Mouse (Mus musculus) limb, embryonic 11.5 days (tissue): Measurements from ENCODE around the gene Eml3. TPM values are rescaled to one million over a fixed set of nuclear protein-coding genes. Genes with fewer than 3 reads are reported as not detected.
A peak's percentile ranks its signal among the peaks of the same experiment; 100 is the strongest.

Experiments used
- ATAC-seq: fragments of 200-750 bp; cut with Nextera tagmentation; 2 replicates; pipeline ENCODE4 v1.8.0; 2017; ENCODE audit warnings: low read depth; ENCODE audit not compliant: insufficient number of reproducible peaks, low FRiP score, low TSS enrichment
- DNase-seq: peaks from one replicate; pipeline ENCODE4 v3.0.0-alpha.2; 2015; ENCODE audit warnings: low spot score
- H3K27ac ChIP-seq: fragments of 300-500 bp; sonication (generic); replicated peaks from 2 replicates; pipeline ENCODE4 v1.5.1; 2014; ENCODE audit warnings: low read depth, mild to moderate bottlenecking, low read length
- H3K27me3 ChIP-seq: fragments of 300-500 bp; sonication (generic); 2 replicates; pipeline ENCODE4 v1.6.1; 2014; ENCODE audit warnings: mild to moderate bottlenecking, low read length, mixed read lengths; ENCODE audit not compliant: control insufficient read depth, insufficient read depth
- H3K36me3 ChIP-seq: fragments of 300-500 bp; sonication (generic); 2 replicates; pipeline ENCODE4 v1.6.1; 2014; ENCODE audit warnings: mild to moderate bottlenecking, low read length, moderate library complexity, mixed read lengths; ENCODE audit not compliant: control insufficient read depth, insufficient read depth
- H3K4me1 ChIP-seq: fragments of 300-500 bp; sonication (generic); 2 replicates; pipeline ENCODE4 v1.6.1; 2014; ENCODE audit warnings: low read length, mixed read lengths; ENCODE audit not compliant: control insufficient read depth, insufficient read depth
- H3K4me2 ChIP-seq: fragments of 300-500 bp; sonication (generic); 2 replicates; pipeline ENCODE4 v1.6.1; 2014; ENCODE audit warnings: low read depth, mild to moderate bottlenecking, moderate library complexity; ENCODE audit not compliant: severe bottlenecking
- H3K4me3 ChIP-seq: fragments of 300-500 bp; sonication (generic); 2 replicates; pipeline ENCODE4 v1.5.1; 2014; ENCODE audit warnings: low read depth, low read length
- H3K9ac ChIP-seq: fragments of 300-500 bp; sonication (generic); 2 replicates; pipeline ENCODE4 v1.6.1; 2014; ENCODE audit warnings: mild to moderate bottlenecking, low read length
- H3K9me3 ChIP-seq: fragments of 300-500 bp; sonication (generic); 2 replicates; pipeline ENCODE4 v1.6.1; 2016; ENCODE audit warnings: low read length; ENCODE audit not compliant: control insufficient read depth
- WGBS: fragments of 180-500 bp; shearing (Covaris S2); extraction: QIAGEN DNeasy Blood & Tissue Kit; methylation state at CpG from one replicate; pipeline ENCODE4 v1.1.7; 2014; 5-methylcytosine and 5-hydroxymethylcytosine counted together
- polyA plus RNA-seq: library from polyadenylated mRNA; unstranded; fragments of >200 nt; fragmentation: Nextera tagmentation; extraction: Ambion mirVana; gene quantifications from 2 replicates; pipeline ENCODE4 v1.2.1, GENCODE M21; 2014

Eml3 gene
- polyA plus RNA-seq, 1 experiment from 2014 or later: 18.0 TPM

- Histone ChIP-seq H3K36me3 (peaks cover 4% of the 10 kb centered on the region; the same call in 1 of the 2 replicates), H3K4me1 (no peaks in the 10 kb centered on the region), H3K4me3 (peak overlapping the region; percentile 77), H3K9me3 (no peaks in the 10 kb centered on the region), H3K4me2 (peak overlapping the region; percentile 66), H3K27ac (peak overlapping the region; percentile 81), H3K9ac (peak overlapping the region; percentile 47), H3K27me3 (no peaks in the 10 kb centered on the region)
- ATAC-seq (0 out of 2 replicates have a peak, but pooled peaks have one; percentile 11), DNase-seq (peak; percentile 43)
- 3% methylated on average over 6 of the region's 6 CpGs for whole genome bisulfite sequencing
These were observed 8.5 kb upstream of the Eml3 start for GRCm38 (mm10) chr19:8920836-8921291.

- WGBS: 74% methylated on average over 9 of the region's 9 CpGs
These were observed 7.6 kb upstream of the Eml3 start for GRCm38 (mm10) chr19:8921741-8922140.

DNA sequence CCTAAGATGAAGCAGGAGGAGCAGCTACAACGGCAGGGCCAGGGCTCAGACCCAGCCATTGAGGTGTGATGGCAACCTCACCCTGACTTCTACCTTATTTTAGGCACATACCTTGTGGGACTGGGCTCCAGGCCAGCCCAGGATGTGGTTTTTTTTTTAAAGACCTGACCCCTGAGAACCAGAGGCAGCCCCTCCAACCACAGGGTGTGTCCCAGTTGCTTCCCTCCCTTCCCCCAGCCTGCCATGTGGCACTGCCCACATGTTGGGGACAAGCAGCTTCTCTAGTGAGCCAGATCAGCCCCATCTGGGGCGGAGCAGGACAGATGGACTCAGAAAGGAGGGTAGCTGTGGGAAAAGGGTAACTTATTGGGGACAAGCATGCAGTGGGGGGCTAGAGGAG, 2.6 kb upstream of the Eml3 start:
- Histone ChIP-seq H3K9ac (no peak overlapping the region), H3K27ac (no peak overlapping the region), H3K4me3 (no peak overlapping the region), H3K36me3 (peaks cover 8% of the 10 kb centered on the region; the same call in 1 of the 2 replicates), H3K4me1 (peaks cover 9% of the 10 kb centered on the region; the same call in 1 of the 2 replicates), H3K9me3 (no peaks in the 10 kb centered on the region), H3K27me3 (no peaks in the 10 kb centered on the region), H3K4me2 (no peak overlapping the region)
- WGBS: 84% methylated on average over 2 of the region's 2 CpGs
- DNase-seq (no peak), ATAC-seq (no peak)

More at GRCm38 (mm10) chr19:8921741-8922140, 7.6 kb upstream of the Eml3 start:
- Histone ChIP-seq H3K27me3 (no peaks in the 10 kb centered on the region), H3K4me2 (peak overlapping the region; percentile 66; the same call in 1 of the 2 replicates), H3K9ac (no peak overlapping the region), H3K4me1 (no peaks in the 10 kb centered on the region), H3K9me3 (no peaks in the 10 kb centered on the region), H3K27ac (no peak overlapping the region), H3K4me3 (no peak overlapping the region; the same call in 1 of the 2 replicates), H3K36me3 (peaks cover 2% of the 10 kb centered on the region; the same call in 1 of the 2 replicates)
- ATAC-seq: no peak
- DNase-seq: no peak

DNA sequence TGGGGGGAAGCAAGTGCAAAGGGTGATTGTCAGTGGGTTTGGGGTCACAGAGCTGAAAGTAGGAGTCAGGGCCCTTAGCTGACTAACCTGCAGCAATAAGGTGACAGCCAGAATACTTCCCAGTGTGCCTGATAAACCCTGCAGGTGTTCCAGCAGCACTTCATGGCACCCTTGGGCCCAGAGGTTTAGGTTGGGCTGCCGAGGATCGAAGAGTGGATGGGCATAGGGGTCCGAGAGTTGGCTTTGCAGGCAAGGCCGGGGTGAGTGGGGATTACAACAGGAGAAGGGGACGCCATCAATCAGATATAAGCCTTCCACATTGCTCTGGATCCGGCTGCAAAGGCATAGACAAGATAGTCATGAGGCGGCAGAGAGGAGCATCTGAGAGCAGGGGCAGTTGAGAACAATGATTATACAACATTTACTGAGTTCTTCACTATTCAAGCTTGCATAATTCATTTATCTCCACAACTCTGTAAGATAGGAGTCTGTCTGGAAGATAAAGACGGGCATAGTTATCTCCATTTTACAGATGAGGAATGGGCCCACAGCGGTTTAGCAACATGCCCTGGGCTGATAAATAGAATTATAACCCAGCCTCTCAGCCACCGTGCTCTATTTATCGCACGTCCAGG, 1.3 kb upstream of the Eml3 start:
- ATAC-seq (no peak), DNase-seq (no peak)
- no peaks in the 10 kb centered on the region for H3K9me3 ChIP-seq
- peaks cover 9% of the 10 kb centered on the region; the same call in 1 of the 2 replicates for H3K4me1 ChIP-seq
- no peak overlapping the region for H3K9ac ChIP-seq
- no peak overlapping the region for H3K4me3 ChIP-seq
- H3K36me3 ChIP-seq: peaks cover 8% of the 10 kb centered on the region; the same call in 1 of the 2 replicates
- 89% methylated on average over 12 of the region's 12 CpGs for WGBS
- H3K27ac ChIP-seq: no peak overlapping the region
- H3K4me2 ChIP-seq: no peak overlapping the region
- H3K27me3 ChIP-seq: no peaks in the 10 kb centered on the region

GRCm38 (mm10) chr19:8928689-8929223, 596 bp upstream of the Eml3 start:
- no peak overlapping the region for H3K27ac ChIP-seq
- peak overlapping the region; percentile 74 for H3K4me3 ChIP-seq
- DNase-seq (no peak), ATAC-seq (peak; percentile 46; the same call in 1 of the 2 replicates)
- H3K4me2 ChIP-seq: peak overlapping the region; percentile 54
- peaks cover 13% of the 10 kb centered on the region; the same call in 1 of the 2 replicates for H3K36me3 ChIP-seq
- no peaks in the 10 kb centered on the region for H3K27me3 ChIP-seq
- no peaks in the 10 kb centered on the region for H3K9me3 ChIP-seq
- peak overlapping the region; percentile 90; the same call in 1 of the 2 replicates for H3K9ac ChIP-seq
- 11% methylated on average over 16 of the region's 16 CpGs for WGBS
- peaks cover 9% of the 10 kb centered on the region; the same call in 1 of the 2 replicates for H3K4me1 ChIP-seq

GRCm38 (mm10) chr19:8930117-8930516, 765 bp downstream of the Eml3 start:
- H3K36me3 ChIP-seq: peaks cover 17% of the 10 kb centered on the region; the same call in 1 of the 2 replicates

GRCm38 (mm10) chr19:8930771-8931170, 1.4 kb downstream of the Eml3 start:
- Histone ChIP-seq H3K36me3 (peaks cover 17% of the 10 kb centered on the region; the same call in 1 of the 2 replicates), H3K9me3 (no peaks in the 10 kb centered on the region), H3K4me2 (peak overlapping the region; percentile 54), H3K27ac (no peak overlapping the region), H3K4me3 (peak overlapping the region; percentile 74; the same call in 1 of the 2 replicates), H3K27me3 (no peaks in the 10 kb centered on the region), H3K4me1 (peaks cover 9% of the 10 kb centered on the region; the same call in 1 of the 2 replicates), H3K9ac (peak overlapping the region; percentile 90)
- ATAC-seq: no peak
- WGBS: 81% methylated on average over 7 of the region's 7 CpGs
- DNase-seq: no peak

More at GRCm38 (mm10) chr19:8930117-8930516, 765 bp downstream of the Eml3 start:
- peak overlapping the region; percentile 54 for H3K4me2 ChIP-seq
- WGBS: 15% methylated on average over 11 of the region's 11 CpGs
- H3K4me3 ChIP-seq: peak overlapping the region; percentile 74
- peak overlapping the region; percentile 90 for H3K9ac ChIP-seq
- H3K4me1 ChIP-seq: peaks cover 9% of the 10 kb centered on the region; the same call in 1 of the 2 replicates
- no peak overlapping the region for H3K27ac ChIP-seq
- H3K9me3 ChIP-seq: no peaks in the 10 kb centered on the region
- DNase-seq: no peak
- no peak for ATAC-seq
- no peaks in the 10 kb centered on the region for H3K27me3 ChIP-seq

- Histone ChIP-seq H3K4me1 (peaks cover 8% of the 10 kb centered on the region), H3K36me3 (peaks cover 8% of the 10 kb centered on the region; the same call in 1 of the 2 replicates), H3K4me2 (no peak overlapping the region), H3K9me3 (no peaks in the 10 kb centered on the region), H3K4me3 (no peak overlapping the region), H3K27ac (no peak overlapping the region), H3K9ac (no peak overlapping the region), H3K27me3 (no peaks in the 10 kb centered on the region)
- ATAC-seq (no peak), DNase-seq (no peak)
- 84% methylated on average over 2 of the region's 2 CpGs for WGBS
These were observed 7.4 kb downstream of the Eml3 start for GRCm38 (mm10) chr19:8936736-8937135.
